Mouse (Mus musculus) midbrain, embryonic 10.5 days (tissue): ENCODE measurements around the gene Gpr155. TPM values are rescaled to one million over a fixed set of nuclear protein-coding genes. Genes with fewer than 3 reads are reported as not detected.

Experiments
- DNase-seq: peaks from one replicate; pipeline ENCODE4 v3.0.0-alpha.2; 2017; ENCODE audit warnings: low spot score
- H3K27ac ChIP-seq: fragments of 300-500 bp; sonication (generic); replicated peaks from 2 replicates; pipeline ENCODE4 v1.5.1; 2016; ENCODE audit warnings: mild to moderate bottlenecking
- H3K27me3 ChIP-seq: fragments of 300-500 bp; sonication (generic); 2 replicates; pipeline ENCODE4 v1.6.1; 2016; ENCODE audit warnings: low read depth, mild to moderate bottlenecking; ENCODE audit not compliant: poor library complexity, severe bottlenecking
- H3K36me3 ChIP-seq: fragments of 300-500 bp; sonication (generic); 2 replicates; pipeline ENCODE4 v1.6.1; 2016; ENCODE audit warnings: mild to moderate bottlenecking, moderate library complexity
- H3K4me1 ChIP-seq: fragments of 300-500 bp; sonication (generic); 2 replicates; pipeline ENCODE4 v1.6.1; 2016
- H3K4me3 ChIP-seq: fragments of 300-500 bp; sonication (generic); 2 replicates; pipeline ENCODE4 v1.5.1; 2016; ENCODE audit warnings: mild to moderate bottlenecking, moderate library complexity
- H3K9me3 ChIP-seq: fragments of 300-500 bp; sonication (generic); replicated peaks from 2 replicates; pipeline ENCODE4 v1.6.1; 2016; ENCODE audit warnings: mild to moderate bottlenecking
- WGBS: fragments of 180-500 bp; shearing (Covaris S2); methylation state at CpG from one replicate; pipeline ENCODE4 v1.1.7; 2016; 5-methylcytosine and 5-hydroxymethylcytosine counted together
- polyA plus RNA-seq: library from polyadenylated mRNA; unstranded; fragments of >200 nt; fragmentation: Nextera tagmentation; extraction: Ambion mirVana; gene quantifications from 2 replicates; pipeline ENCODE4 v1.2.1, GENCODE M21; 2016

The Gpr155 gene
- polyA plus RNA-seq, 1 experiment from 2014 or later, result 1.7 TPM

DNA sequence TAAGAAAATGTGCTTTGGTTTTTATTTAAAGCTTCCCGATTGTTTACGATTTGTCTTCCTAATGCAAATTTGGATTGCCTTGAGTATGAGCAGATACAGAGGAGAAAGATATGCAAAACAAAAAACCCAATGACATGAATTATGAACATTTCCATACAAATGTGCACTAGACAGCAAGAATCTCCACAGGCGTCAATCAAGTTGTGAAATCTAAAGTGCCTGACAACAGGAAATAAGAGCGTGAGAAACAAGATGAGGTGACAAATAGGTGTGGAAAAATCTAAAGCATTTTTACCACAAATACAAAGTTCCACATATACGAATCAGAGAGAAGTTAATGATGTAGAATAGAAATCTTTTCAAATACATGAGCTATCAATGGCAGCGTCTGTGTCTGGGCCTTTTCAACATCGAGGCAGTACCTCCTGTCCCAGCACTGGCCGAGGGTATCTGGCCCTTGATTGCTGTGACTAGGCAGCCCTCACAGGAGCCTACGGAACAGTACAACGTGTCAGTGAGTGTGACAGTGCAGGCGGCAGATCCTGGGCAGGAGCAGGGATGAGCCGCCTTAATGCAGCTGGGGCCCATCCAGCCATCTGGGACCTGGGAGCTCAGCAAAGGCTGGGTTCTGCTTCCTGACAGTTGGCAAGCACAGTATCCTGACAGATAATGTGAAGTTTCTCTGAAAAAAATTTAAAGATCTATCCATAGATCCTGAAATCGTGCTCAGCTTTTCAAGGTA lies 39.9 kb downstream of the Gpr155 start:
- Histone ChIP-seq H3K4me3 (no peak overlapping the region), H3K9me3 (no peaks in the 10 kb centered on the region), H3K4me1 (0 out of 2 replicates have a peak, but pooled peaks cover 3% of the 10 kb centered on the region), H3K36me3 (no peaks in the 10 kb centered on the region), H3K27ac (no peak overlapping the region), H3K27me3 (no peaks in the 10 kb centered on the region)
- no peak for DNase-seq
- 78% methylated on average over 13 of the region's 13 CpGs for WGBS

- 0 out of 2 replicates have a peak, but pooled peaks cover 3% of the 10 kb centered on the region for H3K4me1 ChIP-seq
- no peaks in the 10 kb centered on the region for H3K9me3 ChIP-seq
- WGBS, result 86% methylated on average over 4 of the region's 4 CpGs
- no peaks in the 10 kb centered on the region for H3K36me3 ChIP-seq
- DNase-seq, result no peak
- no peak overlapping the region for H3K27ac ChIP-seq
- H3K27me3 ChIP-seq, result no peaks in the 10 kb centered on the region
- H3K4me3 ChIP-seq, result no peak overlapping the region
These were observed 41.2 kb downstream of the Gpr155 start for GRCm38 (mm10) chr2:73345204-73345603.

- 95% methylated on average over 5 of the region's 5 CpGs for WGBS
These were observed 42.7 kb downstream of the Gpr155 start for GRCm38 (mm10) chr2:73343701-73344100.

GRCm38 (mm10) chr2:73338415-73338814 lies 48.0 kb downstream of the Gpr155 start:
- H3K36me3 ChIP-seq, result no peaks in the 10 kb centered on the region
- no peaks in the 10 kb centered on the region for H3K4me1 ChIP-seq
- H3K27ac ChIP-seq, result no peak overlapping the region
- H3K4me3 ChIP-seq, result no peak overlapping the region
- H3K9me3 ChIP-seq, result no peaks in the 10 kb centered on the region
- DNase-seq, result no peak
- WGBS, result 75% methylated on average over 8 of the region's 8 CpGs
- H3K27me3 ChIP-seq, result no peaks in the 10 kb centered on the region

More at GRCm38 (mm10) chr2:73343701-73344100, 42.7 kb downstream of the Gpr155 start:
- H3K9me3 ChIP-seq, result no peaks in the 10 kb centered on the region
- no peaks in the 10 kb centered on the region for H3K27me3 ChIP-seq
- H3K27ac ChIP-seq, result no peak overlapping the region
- DNase-seq, result no peak
- 0 out of 2 replicates have a peak, but pooled peaks cover 3% of the 10 kb centered on the region for H3K4me1 ChIP-seq
- no peak overlapping the region for H3K4me3 ChIP-seq
- H3K36me3 ChIP-seq, result no peaks in the 10 kb centered on the region

DNA sequence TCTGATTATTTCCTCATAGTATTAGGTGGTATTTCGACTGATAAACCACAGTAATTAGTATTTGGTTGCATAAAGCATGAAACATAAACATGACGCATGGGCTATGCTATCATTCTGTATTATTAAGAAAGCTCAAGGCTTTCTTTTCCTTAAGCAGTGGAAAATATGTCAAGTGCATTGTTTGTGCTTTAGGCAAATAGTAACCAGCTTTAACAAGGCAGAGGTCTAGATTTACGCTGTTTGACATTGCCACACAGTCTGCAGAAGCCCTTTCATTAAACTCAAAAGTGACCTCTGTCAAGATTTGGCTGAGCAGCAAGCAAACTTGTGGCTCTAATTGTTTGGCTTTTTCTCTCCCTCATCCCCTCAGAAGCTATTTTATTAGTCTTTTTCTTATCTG lies 50.4 kb downstream of the Gpr155 start:
- Histone ChIP-seq H3K27ac (no peak overlapping the region), H3K27me3 (no peaks in the 10 kb centered on the region), H3K4me1 (no peaks in the 10 kb centered on the region), H3K4me3 (no peak overlapping the region), H3K36me3 (no peaks in the 10 kb centered on the region), H3K9me3 (no peaks in the 10 kb centered on the region)
- no peak for DNase-seq
- WGBS, result 89% methylated on average over 3 of the region's 3 CpGs

DNA sequence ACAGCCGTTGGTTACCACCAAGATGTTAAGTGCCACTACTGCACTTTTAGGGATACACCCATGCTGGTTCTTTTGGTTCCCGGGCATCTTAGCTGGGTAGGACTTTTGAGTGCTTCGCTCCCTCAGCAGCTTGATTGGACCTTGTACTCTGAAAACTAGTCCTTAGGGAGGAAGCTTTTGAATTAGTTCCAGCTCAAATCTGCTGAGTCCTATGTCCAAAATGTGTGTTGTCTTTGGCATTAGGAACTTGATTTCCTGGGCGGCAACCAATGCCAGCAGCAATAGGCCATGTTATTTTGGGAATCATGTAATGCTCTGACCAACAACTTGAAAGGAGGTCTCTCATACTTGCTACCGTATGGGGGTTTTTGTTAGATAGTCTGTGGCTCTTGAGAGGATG lies 60.5 kb downstream of the Gpr155 start:
- H3K36me3 ChIP-seq, result no peaks in the 10 kb centered on the region
- 90% methylated on average over 5 of the region's 5 CpGs for WGBS
- no peak overlapping the region for H3K4me3 ChIP-seq

DNA sequence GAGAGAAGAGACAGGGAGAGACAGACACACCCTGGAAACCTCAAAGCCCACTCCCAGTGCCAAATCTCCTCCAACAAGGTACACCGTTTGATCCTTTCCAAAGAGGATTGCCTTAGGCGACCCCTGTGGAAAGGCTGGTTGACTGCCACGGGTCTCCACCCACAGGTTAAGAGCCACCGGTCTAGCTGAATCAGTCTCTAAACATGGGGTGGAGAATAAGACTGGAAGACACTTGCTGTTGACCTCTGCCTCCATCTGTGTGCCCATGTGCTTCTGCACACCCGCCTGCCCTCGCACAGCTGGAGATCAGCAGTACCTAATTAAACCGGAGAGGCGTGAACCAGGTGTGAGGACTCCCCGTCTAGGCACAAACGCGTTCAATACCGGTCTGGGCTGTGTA lies 63.4 kb downstream of the Gpr155 start:
- no peaks in the 10 kb centered on the region for H3K9me3 ChIP-seq
- H3K4me3 ChIP-seq, result no peak overlapping the region
- no peaks in the 10 kb centered on the region for H3K27me3 ChIP-seq
- WGBS, result 71% methylated on average over 12 of the region's 12 CpGs
- no peaks in the 10 kb centered on the region for H3K36me3 ChIP-seq
- DNase-seq, result no peak
- H3K27ac ChIP-seq, result no peak overlapping the region
- no peaks in the 10 kb centered on the region for H3K4me1 ChIP-seq

More for the DNA sequence above, 60.5 kb downstream of the Gpr155 start:
- H3K27ac ChIP-seq, result no peak overlapping the region
- no peaks in the 10 kb centered on the region for H3K9me3 ChIP-seq
- DNase-seq, result no peak
- no peaks in the 10 kb centered on the region for H3K27me3 ChIP-seq
- no peaks in the 10 kb centered on the region for H3K4me1 ChIP-seq

DNA sequence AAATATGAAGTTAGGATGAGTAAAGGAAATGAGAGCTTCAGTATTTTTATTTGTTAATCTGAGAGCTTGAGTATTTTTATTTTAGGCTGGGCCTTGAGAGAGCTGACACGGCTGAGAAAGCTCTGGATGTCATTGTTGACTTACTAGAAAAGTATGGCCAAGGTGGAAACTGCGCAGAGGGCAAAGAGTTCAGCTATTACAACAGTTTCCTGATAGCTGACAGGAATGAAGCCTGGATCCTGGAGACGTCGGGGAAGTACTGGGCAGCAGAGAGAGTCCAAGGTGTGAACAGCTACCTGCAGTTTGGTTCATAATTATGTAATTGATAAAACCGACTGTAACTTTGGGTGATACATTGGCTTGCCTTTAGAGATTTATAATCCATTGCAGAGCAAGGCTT lies 67.2 kb downstream of the Gpr155 start:
- no peaks in the 10 kb centered on the region for H3K36me3 ChIP-seq
- no peak overlapping the region for H3K27ac ChIP-seq
- 89% methylated on average over 5 of the region's 5 CpGs for WGBS
- no peaks in the 10 kb centered on the region for H3K27me3 ChIP-seq
- H3K4me3 ChIP-seq, result no peak overlapping the region
- no peaks in the 10 kb centered on the region for H3K9me3 ChIP-seq
- H3K4me1 ChIP-seq, result no peaks in the 10 kb centered on the region
- no peak for DNase-seq

- H3K27me3 ChIP-seq, result no peaks in the 10 kb centered on the region
- no peak for DNase-seq
- WGBS, result 94% methylated on average over 9 of the region's 9 CpGs
These were observed 68.9 kb downstream of the Gpr155 start for GRCm38 (mm10) chr2:73317426-73317825.

DNA sequence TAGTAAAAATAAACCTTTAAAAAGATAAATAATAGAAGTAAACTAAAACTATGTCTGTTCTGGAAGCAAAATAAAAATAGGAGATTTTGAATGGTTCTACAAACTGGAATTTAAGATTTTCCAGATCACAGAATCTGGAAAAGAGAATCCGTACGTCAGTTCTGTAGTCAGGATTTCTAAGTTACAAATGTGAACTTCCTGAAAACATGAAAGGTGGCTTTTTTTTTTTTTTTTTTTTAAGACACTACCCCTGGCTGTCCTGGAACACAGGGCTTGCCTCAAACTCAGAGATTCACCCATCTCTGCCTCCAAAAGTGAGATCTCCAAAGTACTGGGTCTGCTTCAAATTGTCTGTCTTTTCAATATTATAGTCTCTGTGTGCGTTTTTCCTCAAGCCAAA lies 72.1 kb downstream of the Gpr155 start:
- peaks cover 9% of the 10 kb centered on the region for H3K36me3 ChIP-seq
- 89% methylated on average over 3 of the region's 3 CpGs for whole genome bisulfite sequencing
- no peak for DNase-seq

More at GRCm38 (mm10) chr2:73317426-73317825, 68.9 kb downstream of the Gpr155 start:
- Histone ChIP-seq H3K4me1 (peaks cover 5% of the 10 kb centered on the region), H3K9me3 (no peaks in the 10 kb centered on the region), H3K36me3 (no peaks in the 10 kb centered on the region), H3K27ac (no peak overlapping the region), H3K4me3 (no peak overlapping the region)

DNA sequence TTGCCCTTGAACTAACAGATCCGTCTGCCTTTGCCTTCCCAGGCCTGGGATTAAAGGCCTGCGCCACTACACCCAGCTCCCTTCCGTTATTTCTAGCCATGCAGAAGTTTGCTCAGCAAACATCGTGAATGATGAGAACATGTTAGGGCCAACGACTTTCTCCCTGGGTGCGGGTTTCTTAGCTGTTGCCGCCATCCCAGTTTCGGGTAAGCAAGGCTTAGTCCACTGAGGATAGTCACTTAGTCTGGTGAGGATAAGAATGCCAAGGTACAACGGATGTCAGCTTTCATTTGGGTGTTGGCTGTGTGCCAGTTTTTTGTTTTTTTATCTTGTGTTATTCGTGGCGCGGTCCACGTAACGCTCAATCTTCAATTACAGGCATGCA lies 73.3 kb downstream of the Gpr155 start:
- Histone ChIP-seq H3K4me3 (peak overlapping the region; percentile 84), H3K9me3 (no peaks in the 10 kb centered on the region), H3K36me3 (peaks cover 21% of the 10 kb centered on the region), H3K27ac (peak overlapping the region; percentile 91), H3K4me1 (peaks cover 16% of the 10 kb centered on the region), H3K27me3 (no peaks in the 10 kb centered on the region)
- WGBS, result 51% methylated on average over 14 of the region's 14 CpGs
- peak; percentile 32 for DNase-seq

More for the DNA sequence above, 72.1 kb downstream of the Gpr155 start:
- Histone ChIP-seq H3K27ac (no peak overlapping the region), H3K4me3 (no peak overlapping the region), H3K27me3 (no peaks in the 10 kb centered on the region), H3K9me3 (no peaks in the 10 kb centered on the region), H3K4me1 (peaks cover 16% of the 10 kb centered on the region)

- no peaks in the 10 kb centered on the region for H3K27me3 ChIP-seq
- no peaks in the 10 kb centered on the region for H3K9me3 ChIP-seq
- peak within 1 kb of the TSS; percentile 91 for H3K27ac ChIP-seq
- H3K4me3 ChIP-seq, result peak within 1 kb of the TSS; percentile 84
- peaks cover 16% of the 10 kb centered on the region for H3K4me1 ChIP-seq
- peaks cover 26% of the 10 kb centered on the region for H3K36me3 ChIP-seq
- DNase-seq, result peak; percentile 96
- under 1% methylated on average over 64 of the region's 64 CpGs for WGBS
These were observed 73.9 kb downstream of the Gpr155 start, which contains the start of the genes Scrn3 and Cir1 for GRCm38 (mm10) chr2:73312152-73313116. Gene Scrn3, plus strand, starts transcription at chr2:73312601. Gene Cir1, minus strand, starts transcription at chr2:73312701.
